Mouse (Mus musculus): ENCODE results near the gene Flt4. TPM values are rescaled to one million over a fixed set of nuclear protein-coding genes. Genes with fewer than 3 reads are reported as not detected.

The Flt4 gene
- 7.2 TPM for polyA plus RNA-seq (2014; fragmentation: Illumina TruSeq; extraction: RNeasy Lipid Tissue Mini Kit (QIAGEN cat#74804); ENCODE audit: insufficient read depth, low read depth, low replicate concordance)

GRCm38 (mm10) chr11:49608938-49609867 lies at the start of gene Flt4:
Gene Flt4, plus strand, starts transcription at chr11:49609263.

GRCm38 (mm10) chr11:49663310-49663709 lies 54.2 kb downstream of the Flt4 start, which contains the start of gene Scgb3a1:
Gene Scgb3a1, plus strand, starts transcription at chr11:49663610.

Other genes starting within 250 kb of the Flt4 start
- gene Olfr1389, start 186.2 kb upstream of the Flt4 start, polyA plus RNA-seq (2014; fragmentation: Illumina TruSeq; extraction: RNeasy Lipid Tissue Mini Kit (QIAGEN cat#74804); ENCODE audit: insufficient read depth, low read depth, low replicate concordance): not detected
- not detected for gene Olfr1388, start 172.6 kb upstream of the Flt4 start, polyA plus RNA-seq (2014; fragmentation: Illumina TruSeq; extraction: RNeasy Lipid Tissue Mini Kit (QIAGEN cat#74804); ENCODE audit: insufficient read depth, low read depth, low replicate concordance)
- not detected for gene Olfr1387, start 153.9 kb upstream of the Flt4 start, polyA plus RNA-seq (2014; fragmentation: Illumina TruSeq; extraction: RNeasy Lipid Tissue Mini Kit (QIAGEN cat#74804); ENCODE audit: insufficient read depth, low read depth, low replicate concordance)
- gene Olfr1386, start 144.2 kb upstream of the Flt4 start, polyA plus RNA-seq (2014; fragmentation: Illumina TruSeq; extraction: RNeasy Lipid Tissue Mini Kit (QIAGEN cat#74804); ENCODE audit: insufficient read depth, low read depth, low replicate concordance): not detected
- gene Olfr1385, start 120.2 kb upstream of the Flt4 start, polyA plus RNA-seq (2014; fragmentation: Illumina TruSeq; extraction: RNeasy Lipid Tissue Mini Kit (QIAGEN cat#74804); ENCODE audit: insufficient read depth, low read depth, low replicate concordance): not detected
- not detected for gene Olfr1384, start 102.5 kb upstream of the Flt4 start, polyA plus RNA-seq (2014; fragmentation: Illumina TruSeq; extraction: RNeasy Lipid Tissue Mini Kit (QIAGEN cat#74804); ENCODE audit: insufficient read depth, low read depth, low replicate concordance)
- not detected for gene Olfr1383, start 89.6 kb upstream of the Flt4 start, polyA plus RNA-seq (2014; fragmentation: Illumina TruSeq; extraction: RNeasy Lipid Tissue Mini Kit (QIAGEN cat#74804); ENCODE audit: insufficient read depth, low read depth, low replicate concordance)
- not detected for gene Olfr1382, start 81.0 kb upstream of the Flt4 start, polyA plus RNA-seq (2014; fragmentation: Illumina TruSeq; extraction: RNeasy Lipid Tissue Mini Kit (QIAGEN cat#74804); ENCODE audit: insufficient read depth, low read depth, low replicate concordance)
- gene Olfr1381, start 65.8 kb upstream of the Flt4 start, polyA plus RNA-seq (2014; fragmentation: Illumina TruSeq; extraction: RNeasy Lipid Tissue Mini Kit (QIAGEN cat#74804); ENCODE audit: insufficient read depth, low read depth, low replicate concordance): not detected
- gene Olfr1380, start 52.4 kb upstream of the Flt4 start, polyA plus RNA-seq (2014; fragmentation: Illumina TruSeq; extraction: RNeasy Lipid Tissue Mini Kit (QIAGEN cat#74804); ENCODE audit: insufficient read depth, low read depth, low replicate concordance): not detected
- 1,932 TPM for gene Scgb3a1, start 54.3 kb downstream of the Flt4 start, polyA plus RNA-seq (2014; fragmentation: Illumina TruSeq; extraction: RNeasy Lipid Tissue Mini Kit (QIAGEN cat#74804); ENCODE audit: insufficient read depth, low read depth, low replicate concordance)
- gene Cnot6, start 103.5 kb downstream of the Flt4 start, polyA plus RNA-seq (2014; fragmentation: Illumina TruSeq; extraction: RNeasy Lipid Tissue Mini Kit (QIAGEN cat#74804); ENCODE audit: insufficient read depth, low read depth, low replicate concordance): 18.5 TPM
- 7.0 TPM for gene Gfpt2, start 184.9 kb downstream of the Flt4 start, polyA plus RNA-seq (2014; fragmentation: Illumina TruSeq; extraction: RNeasy Lipid Tissue Mini Kit (QIAGEN cat#74804); ENCODE audit: insufficient read depth, low read depth, low replicate concordance)
- 22.6 TPM for gene Mapk9, start 237.5 kb downstream of the Flt4 start, polyA plus RNA-seq (2014; fragmentation: Illumina TruSeq; extraction: RNeasy Lipid Tissue Mini Kit (QIAGEN cat#74804); ENCODE audit: insufficient read depth, low read depth, low replicate concordance)